Mouse (Mus musculus) testis, adult 2 months (tissue): ENCODE results near the gene Hoxa6. TPM values are rescaled to one million over a fixed set of nuclear protein-coding genes. Genes with fewer than 3 reads are reported as not detected.
A peak's percentile ranks its signal among the peaks of the same experiment; 100 is the strongest.

Experiments used
- H3K27ac ChIP-seq: fragments of 200-500 bp; 2 replicates; pipeline ENCODE4 v1.5.1; 2012; ENCODE audit warnings: low read depth, low read length; ENCODE audit not compliant: control insufficient read depth, insufficient read depth
- H3K27me3 ChIP-seq: fragments of 200-500 bp; 2 replicates; pipeline ENCODE4 v1.6.1; 2012; ENCODE audit warnings: mild to moderate bottlenecking, low read length, moderate library complexity; ENCODE audit not compliant: control insufficient read depth, insufficient read depth
- H3K36me3 ChIP-seq: fragments of 200-500 bp; 2 replicates; pipeline ENCODE4 v1.6.1; 2012; ENCODE audit warnings: mild to moderate bottlenecking, low read length; ENCODE audit not compliant: control insufficient read depth, insufficient read depth
- H3K4me1 ChIP-seq: fragments of 200-500 bp; 2 replicates; pipeline ENCODE4 v1.6.1; 2012; ENCODE audit warnings: low read length; ENCODE audit not compliant: control insufficient read depth, insufficient read depth
- H3K4me3 ChIP-seq: fragments of 200-500 bp; 2 replicates; pipeline ENCODE4 v1.5.1; 2012; ENCODE audit warnings: low read depth, mild to moderate bottlenecking, low read length, moderate library complexity, mixed read lengths; ENCODE audit not compliant: control insufficient read depth
- CTCF ChIP-seq: fragments of 200-500 bp; IDR thresholded peaks from 2 replicates; pipeline ENCODE4 v1.5.1; 2012; ENCODE audit warnings: low read depth, mild to moderate bottlenecking, inconsistent platforms, low read length, moderate library complexity; ENCODE audit not compliant: control insufficient read depth, insufficient read depth, insufficient replicate concordance
- POLR2A ChIP-seq: fragments of 200-500 bp; IDR thresholded peaks from 2 replicates; pipeline ENCODE4 v1.6.1; 2012; ENCODE audit warnings: low read depth, mild to moderate bottlenecking, inconsistent platforms, low read length, moderate library complexity; ENCODE audit not compliant: control insufficient read depth
- polyA plus RNA-seq: library from polyadenylated mRNA; depleted of rRNA; stranded (reverse); fragments of >200 nt; gene quantifications from 2 replicates; pipeline ENCODE4 v1.2.3, GENCODE M21; 2012

The Hoxa6 gene
- polyA plus RNA-seq, 1 experiment: 0.21 TPM

DNA sequence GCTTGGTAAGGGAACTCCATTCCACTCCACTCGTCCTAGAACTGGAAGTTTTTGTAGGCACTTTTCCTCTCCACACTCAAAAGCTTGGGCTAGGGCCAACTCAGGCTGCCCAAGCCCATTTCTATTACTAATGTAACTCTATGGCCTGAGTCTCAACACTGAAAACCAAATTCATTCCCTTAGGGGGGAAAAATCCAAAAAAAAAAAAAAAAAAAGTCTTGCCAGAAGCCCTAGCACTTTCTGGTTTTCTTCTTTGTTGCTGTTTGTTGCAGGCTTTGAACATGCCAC lies 46.5 kb downstream of the Hoxa6 start:
- H3K36me3 ChIP-seq: no peaks in the 10 kb centered on the region
- H3K27me3 ChIP-seq: peaks cover 17% of the 10 kb centered on the region
- no peak overlapping the region for H3K27ac ChIP-seq
- no peak for TF ChIP-seq POLR2A
- TF ChIP-seq CTCF: no peak
- peaks cover 36% of the 10 kb centered on the region for H3K4me1 ChIP-seq
- no peak overlapping the region for H3K4me3 ChIP-seq

DNA sequence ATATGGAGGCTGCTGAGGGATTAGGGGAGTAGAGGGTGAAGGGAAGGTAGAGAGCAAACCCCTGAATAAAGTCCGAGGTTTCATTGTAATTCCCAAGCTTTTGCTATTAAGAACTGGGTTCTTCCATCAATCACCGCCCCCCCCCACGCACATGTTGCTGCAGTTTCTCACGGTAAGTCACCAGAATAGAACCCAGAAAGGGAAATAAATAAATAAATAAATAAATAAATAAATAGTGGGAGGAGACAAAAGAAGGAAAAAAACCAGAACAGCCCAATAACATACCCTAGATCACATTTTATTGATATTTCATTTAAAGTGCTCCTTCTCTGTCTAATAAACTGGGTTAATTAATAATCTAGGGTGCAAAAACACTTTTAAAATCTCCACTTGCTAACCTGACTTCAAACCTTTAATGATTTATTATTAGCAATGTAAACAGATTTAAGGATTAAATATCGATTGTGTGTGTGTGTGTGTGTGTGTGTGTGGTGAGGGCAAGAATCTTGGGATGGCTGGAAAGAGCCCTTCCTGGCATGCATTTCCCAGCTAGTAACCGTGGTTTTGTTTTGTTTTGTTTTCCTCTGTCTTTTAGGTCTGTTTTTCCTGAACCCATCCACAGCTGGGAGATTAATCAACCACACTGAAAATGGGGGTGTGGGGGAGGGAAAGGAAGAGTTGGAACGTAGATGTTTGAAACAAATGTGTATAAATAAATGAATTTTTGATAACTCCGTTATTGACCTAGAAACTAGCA lies 47.0 kb downstream of the Hoxa6 start:
- Histone ChIP-seq H3K4me3 (no peak overlapping the region), H3K27ac (no peak overlapping the region), H3K4me1 (peaks cover 36% of the 10 kb centered on the region), H3K27me3 (peaks cover 17% of the 10 kb centered on the region), H3K36me3 (no peaks in the 10 kb centered on the region)
- no peak for TF ChIP-seq CTCF
- TF ChIP-seq POLR2A: no peak

DNA sequence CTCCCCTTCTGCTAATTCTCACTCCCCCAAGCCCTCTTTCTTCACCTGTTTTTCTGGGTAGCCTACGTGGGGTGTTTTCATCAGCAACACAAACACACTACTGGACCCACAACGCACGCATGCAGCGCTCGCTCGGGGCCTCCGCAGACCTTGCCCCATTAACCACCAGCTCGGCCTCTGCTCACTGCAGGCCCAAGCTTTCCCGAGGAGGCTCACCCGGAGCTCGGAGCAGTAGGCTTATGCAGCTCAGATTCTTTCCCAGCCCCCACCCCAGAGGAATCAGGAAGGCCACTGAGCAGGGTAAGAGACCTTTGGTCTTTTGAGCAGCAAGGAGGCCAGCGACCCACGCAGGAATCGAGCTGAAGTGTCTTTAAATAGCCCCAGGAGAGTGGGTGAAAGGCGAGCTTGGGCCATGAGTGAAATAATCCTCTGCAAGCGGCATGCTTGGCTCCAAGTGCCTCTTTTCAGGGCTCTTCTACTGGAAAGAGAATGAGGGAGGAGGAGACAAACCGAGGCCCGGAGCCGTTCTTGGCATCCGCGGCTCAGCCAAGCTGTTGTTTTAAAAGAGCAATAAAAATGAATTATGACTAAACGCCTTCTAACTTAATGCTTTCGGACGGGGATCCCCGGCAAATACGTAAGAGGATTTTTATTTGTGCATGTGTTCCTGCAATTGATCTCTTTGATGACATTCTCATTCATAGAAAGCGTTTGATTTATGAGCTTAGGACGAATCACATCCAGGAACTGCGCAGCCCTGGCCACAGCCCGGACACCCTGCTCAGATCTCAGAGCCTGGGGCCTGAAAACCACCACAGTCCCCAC lies 47.8 kb downstream of the Hoxa6 start:
- H3K36me3 ChIP-seq: no peaks in the 10 kb centered on the region
- H3K27me3 ChIP-seq: peaks cover 17% of the 10 kb centered on the region
- no peak for TF ChIP-seq POLR2A
- no peak for TF ChIP-seq CTCF
- no peak overlapping the region for H3K27ac ChIP-seq
- H3K4me3 ChIP-seq: no peak overlapping the region
- peaks cover 36% of the 10 kb centered on the region for H3K4me1 ChIP-seq

DNA sequence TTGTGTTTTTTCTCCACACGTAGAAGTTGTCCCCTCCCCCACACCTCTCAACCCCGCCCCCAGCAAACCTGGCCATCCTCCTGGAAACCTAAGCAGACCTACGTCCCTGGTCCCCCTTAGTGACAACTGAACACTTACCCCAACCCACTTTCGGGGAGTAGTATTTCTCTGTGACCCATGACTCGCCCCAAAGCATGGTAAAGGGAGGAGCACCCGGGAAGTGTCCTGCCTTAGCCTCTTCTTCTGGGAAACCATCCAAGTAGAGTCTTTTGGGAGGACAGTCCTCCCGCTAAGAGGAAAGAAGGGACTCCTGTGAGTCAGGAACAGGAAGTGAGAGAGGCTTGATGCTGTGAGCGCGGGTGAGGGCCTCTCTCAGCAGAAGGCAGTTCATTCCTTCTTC lies 48.5 kb downstream of the Hoxa6 start:
- Histone ChIP-seq H3K4me1 (peaks cover 36% of the 10 kb centered on the region), H3K36me3 (no peaks in the 10 kb centered on the region), H3K27ac (no peak overlapping the region), H3K4me3 (no peak overlapping the region), H3K27me3 (peaks cover 17% of the 10 kb centered on the region)
- TF ChIP-seq POLR2A (no peak), CTCF (no peak)

DNA sequence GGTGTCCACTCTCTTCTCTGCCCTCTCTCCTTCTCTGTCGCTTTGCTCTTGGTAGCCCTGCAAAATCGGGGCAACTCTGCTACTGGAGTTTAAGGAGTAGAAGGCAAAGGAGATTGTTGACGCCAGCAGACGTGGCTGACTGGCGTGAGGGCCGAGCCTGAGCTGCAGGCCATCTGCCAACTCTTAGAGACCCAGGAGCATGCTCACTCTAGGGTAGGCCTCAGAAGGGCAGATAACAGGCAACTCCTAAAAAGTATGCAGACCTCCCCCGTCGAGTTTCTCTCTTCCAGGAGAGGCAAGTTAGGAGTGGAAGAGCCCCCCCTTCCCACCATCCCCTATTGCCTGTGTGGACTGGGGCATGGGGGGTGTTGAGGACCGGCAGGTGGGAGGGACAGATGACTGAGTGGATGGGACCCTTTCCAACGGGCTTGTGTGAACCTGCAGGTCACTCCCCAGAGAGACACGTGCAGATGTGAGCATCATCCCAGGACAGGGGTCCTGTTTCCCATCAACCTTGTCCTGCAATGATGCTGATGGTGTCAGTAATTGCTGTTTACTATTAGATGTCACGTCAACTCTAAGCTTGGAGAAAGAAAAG lies 49.3 kb downstream of the Hoxa6 start:
- TF ChIP-seq CTCF (no peak), POLR2A (no peak)
- H3K4me1 ChIP-seq: peaks cover 33% of the 10 kb centered on the region
- no peak overlapping the region for H3K4me3 ChIP-seq
- H3K36me3 ChIP-seq: no peaks in the 10 kb centered on the region
- no peak overlapping the region for H3K27ac ChIP-seq
- peaks cover 13% of the 10 kb centered on the region; the same call in 1 of the 2 replicates for H3K27me3 ChIP-seq

DNA sequence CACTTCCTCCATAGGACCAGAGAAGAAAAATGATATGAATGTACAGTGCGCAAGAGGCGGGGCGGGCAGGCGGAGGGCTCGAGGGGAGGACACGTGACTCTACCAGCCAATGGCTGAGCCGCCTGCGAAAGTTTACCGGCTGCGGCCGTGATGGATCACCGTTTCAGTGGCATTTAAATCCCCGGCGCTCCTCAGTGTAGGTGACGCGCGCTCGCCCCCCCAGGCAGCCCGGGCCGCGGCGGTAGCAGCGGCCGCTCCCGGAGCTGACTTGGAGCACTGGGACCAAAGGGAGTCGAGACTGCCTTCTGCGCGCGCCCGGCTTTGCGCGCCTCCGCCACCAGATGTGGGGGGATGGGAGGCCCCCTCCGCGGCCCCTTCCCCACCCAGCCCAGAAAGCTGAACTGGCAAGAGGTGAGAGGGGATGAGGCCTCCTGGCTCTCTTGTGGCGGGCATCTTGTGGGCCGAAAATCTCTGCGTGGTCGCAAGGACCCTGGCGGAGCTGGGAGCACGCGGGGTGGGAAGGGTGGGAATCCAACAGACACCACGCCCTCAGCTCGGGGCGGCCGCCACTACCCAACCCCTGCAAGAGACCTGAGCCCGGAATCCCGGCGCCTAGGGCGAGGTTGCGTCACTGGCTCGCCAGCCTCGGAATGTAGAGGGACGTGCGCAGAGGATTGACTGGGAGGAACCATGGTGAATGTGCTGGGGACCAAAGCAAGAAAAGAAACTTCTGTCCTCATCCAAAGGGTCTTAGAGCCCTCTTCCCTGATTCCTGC lies 50.1 kb downstream of the Hoxa6 start, which contains the start of gene Hoxa1:
Gene Hoxa1, minus strand, starts transcription at position 42 of the 776 bp plus-strand sequence.
- H3K36me3 ChIP-seq: no peaks in the 10 kb centered on the region
- H3K4me1 ChIP-seq: peaks cover 29% of the 10 kb centered on the region
- peak within 1 kb of the TSS; percentile 69 for H3K4me3 ChIP-seq
- H3K27ac ChIP-seq: no peak within 1 kb of the TSS
- H3K27me3 ChIP-seq: peaks cover 7% of the 10 kb centered on the region; the same call in 1 of the 2 replicates
- TF ChIP-seq POLR2A: no peak
- TF ChIP-seq CTCF: no peak
